Mouse (Mus musculus): ENCODE measurements around the gene Rdh16. TPM values are rescaled to one million over a fixed set of nuclear protein-coding genes. Genes with fewer than 3 reads are reported as not detected.
A peak's percentile ranks its signal among the peaks of the same experiment; 100 is the strongest.
"Not testable (repeated sequence)": the region's sequence is repeated elsewhere in the genome, so short reads cannot be mapped to it uniquely, and the experiment has no call there.

The Rdh16 gene
- 0.64 and 1.7 TPM in 2 replicates for total RNA-seq (2021)
- long read RNA-seq, experiment 1, result 0 reads
- long read RNA-seq, experiment 2, partial matches to known transcripts, result 0 of 1 reads
- long read RNA-seq, experiment 2, other reads (novel, unspliced or antisense), result 0 of 1 reads

- DNase-seq, result no peak
Observed at GRCm38 (mm10) chr10:127800891-127801290, at the start of gene Rdh16. TSS of gene Rdh16 (plus strand) at chr10:127801152.

GRCm38 (mm10) chr10:127751548-127751947 lies 49.4 kb upstream of the Rdh16 start, which contains the start of gene Gpr182:
TSS of gene Gpr182 (minus strand) at chr10:127751732.
- DNase-seq, result peak; percentile 48

GRCm38 (mm10) chr10:127754566-127755166 lies 46.3 kb upstream of the Rdh16 start:
- DNase-seq, result peak; percentile 77

GRCm38 (mm10) chr10:127755246-127755645 lies 45.7 kb upstream of the Rdh16 start:
- DNase-seq, result no peak

GRCm38 (mm10) chr10:127755770-127756468 lies 45.0 kb upstream of the Rdh16 start:
- DNase-seq, result no peak

- DNase-seq, result peak; percentile 56
Observed at GRCm38 (mm10) chr10:127759181-127760110, 41.5 kb upstream of the Rdh16 start, which contains the start of the genes Rdh1 and Rdh16f1. TSS of gene Rdh1 (plus strand) at chr10:127759721. TSS of gene Rdh16f1 (plus strand) at chr10:127759787.

GRCm38 (mm10) chr10:127762926-127763325 lies 38.0 kb upstream of the Rdh16 start:
- not testable (repeated sequence) for DNase-seq

GRCm38 (mm10) chr10:127763914-127764680 lies 36.9 kb upstream of the Rdh16 start:
- DNase-seq, result no peak

GRCm38 (mm10) chr10:127766564-127766963 lies 34.4 kb upstream of the Rdh16 start:
- no peak for DNase-seq

GRCm38 (mm10) chr10:127776011-127776410 lies 24.9 kb upstream of the Rdh16 start, which contains the start of gene Rdh9:
TSS of gene Rdh9 (plus strand) at chr10:127776386.
- DNase-seq, result no peak

GRCm38 (mm10) chr10:127782321-127782720 lies 18.6 kb upstream of the Rdh16 start:
- not testable (repeated sequence) for DNase-seq

- not testable (repeated sequence) for DNase-seq
Observed at GRCm38 (mm10) chr10:127785411-127785810, 15.5 kb upstream of the Rdh16 start.

GRCm38 (mm10) chr10:127799295-127799694 lies 1.7 kb upstream of the Rdh16 start:
- no peak for DNase-seq

- DNase-seq, result no peak
Observed at GRCm38 (mm10) chr10:127801612-127802011, 660 bp downstream of the Rdh16 start.

- no peak for DNase-seq
Observed at GRCm38 (mm10) chr10:127802236-127802635, 1.3 kb downstream of the Rdh16 start.

- no peak for DNase-seq
Observed at GRCm38 (mm10) chr10:127804416-127804815, 3.5 kb downstream of the Rdh16 start.

- DNase-seq, result no peak
Observed at GRCm38 (mm10) chr10:127815888-127816287, 14.9 kb downstream of the Rdh16 start.

- DNase-seq, result not testable (repeated sequence)
Observed at GRCm38 (mm10) chr10:127817268-127817910, 16.4 kb downstream of the Rdh16 start.

GRCm38 (mm10) chr10:127821806-127822205 lies 20.9 kb downstream of the Rdh16 start:
- DNase-seq, result not testable (repeated sequence)

- peak; percentile 29 for DNase-seq
Observed at GRCm38 (mm10) chr10:127825386-127825785, 24.4 kb downstream of the Rdh16 start.

- DNase-seq, result no peak
Observed at GRCm38 (mm10) chr10:127829121-127829520, 28.2 kb downstream of the Rdh16 start.

Measured in adrenal gland, postnatal 14 days (tissue).